Mouse (Mus musculus) CH12.LX (cell line): Measurements from ENCODE around the gene Ifi207. TPM values are rescaled to one million over a fixed set of nuclear protein-coding genes. Genes with fewer than 3 reads are reported as not detected.

Experiments used
- polyA plus RNA-seq: library from polyadenylated mRNA; unstranded; fragments of >175 nt; gene quantifications from 2 replicates; pipeline ENCODE4 v1.2.1, GENCODE M21; 2012; ENCODE audit warnings: low read depth; ENCODE audit not compliant: insufficient read length
- total RNA-seq, 2 experiments: library from RNA; depleted of rRNA; stranded (reverse); fragments of 300-350 nt in 1 of 2; fragments of >200 nt in 1 of 2; gene quantifications; 2 replicates each; pipeline ENCODE4 v1.2.3; 2012 to 2014

Gene Ifi207
- total and polyA plus RNA-seq, 3 experiments, result 2.1 to 11.9 (median 3.4) TPM

Other genes starting within 250 kb of the Ifi207 start
- not detected in 2 replicates for gene Ifi214, start 205.8 kb downstream of the Ifi207 start, total RNA-seq (2012; rRNA removed)
- 0.16 TPM in 1 of 2 replicates, not detected in the other for gene Ifi214, start 205.8 kb downstream of the Ifi207 start, total RNA-seq (2014; rRNA removed)
- 0.09 and 0.40 TPM in 2 replicates for gene Ifi214, start 205.8 kb downstream of the Ifi207 start, polyA plus RNA-seq
- gene Ifi213, start 142.5 kb downstream of the Ifi207 start, total RNA-seq (2012; rRNA removed), result 41.2 and 46.5 TPM in 2 replicates
- gene Ifi213, start 142.5 kb downstream of the Ifi207 start, total RNA-seq (2014; rRNA removed), result 70.8 and 78.0 TPM in 2 replicates
- gene Ifi213, start 142.5 kb downstream of the Ifi207 start, polyA plus RNA-seq, result 40.1 and 42.7 TPM in 2 replicates
- gene Ifi209, start 110.8 kb downstream of the Ifi207 start, total RNA-seq (2012; rRNA removed), result 0.72 and 0.76 TPM in 2 replicates
- 3.2 and 4.3 TPM in 2 replicates for gene Ifi209, start 110.8 kb downstream of the Ifi207 start, total RNA-seq (2014; rRNA removed)
- gene Ifi209, start 110.8 kb downstream of the Ifi207 start, polyA plus RNA-seq, result 4.9 and 6.2 TPM in 2 replicates
- gene Ifi208, start 68.1 kb downstream of the Ifi207 start, total RNA-seq (2012; rRNA removed), result 0.04 and 0.08 TPM in 2 replicates
- gene Ifi208, start 68.1 kb downstream of the Ifi207 start, total RNA-seq (2014; rRNA removed), result 0.13 and 0.14 TPM in 2 replicates
- 0.25 and 0.31 TPM in 2 replicates for gene Ifi208, start 68.1 kb downstream of the Ifi207 start, polyA plus RNA-seq
- 1.4 and 1.5 TPM in 2 replicates for gene Ifi204, start 25.2 kb upstream of the Ifi207 start, total RNA-seq (2012; rRNA removed)
- 0.94 and 1.6 TPM in 2 replicates for gene Ifi204, start 25.2 kb upstream of the Ifi207 start, total RNA-seq (2014; rRNA removed)
- 0.83 and 1.4 TPM in 2 replicates for gene Ifi204, start 25.2 kb upstream of the Ifi207 start, polyA plus RNA-seq
- 57.8 and 89.1 TPM in 2 replicates for gene Ifi211, start 171.3 kb upstream of the Ifi207 start, total RNA-seq (2012; rRNA removed)
- 114 and 130 TPM in 2 replicates for gene Ifi211, start 171.3 kb upstream of the Ifi207 start, total RNA-seq (2014; rRNA removed)
- 66.6 and 67.9 TPM in 2 replicates for gene Ifi211, start 171.3 kb upstream of the Ifi207 start, polyA plus RNA-seq
- gene Mndal, start 200.7 kb upstream of the Ifi207 start, total RNA-seq (2012; rRNA removed), result 56.8 and 57.9 TPM in 2 replicates
- 107 and 153 TPM in 2 replicates for gene Mndal, start 200.7 kb upstream of the Ifi207 start, total RNA-seq (2014; rRNA removed)
- gene Mndal, start 200.7 kb upstream of the Ifi207 start, polyA plus RNA-seq, result 175 and 183 TPM in 2 replicates
- gene Ifi203, start 200.9 kb upstream of the Ifi207 start, total RNA-seq (2012; rRNA removed), result 13.3 and 14.2 TPM in 2 replicates
- 27.5 and 35.8 TPM in 2 replicates for gene Ifi203, start 200.9 kb upstream of the Ifi207 start, total RNA-seq (2014; rRNA removed)
- gene Ifi203, start 200.9 kb upstream of the Ifi207 start, polyA plus RNA-seq, result 33.0 and 36.5 TPM in 2 replicates
- not detected in 2 replicates for gene Ifi202b, start 241.0 kb upstream of the Ifi207 start, total RNA-seq (2012; rRNA removed)
- not detected in 2 replicates for gene Ifi202b, start 241.0 kb upstream of the Ifi207 start, total RNA-seq (2014; rRNA removed)
- not detected in 2 replicates for gene Ifi202b, start 241.0 kb upstream of the Ifi207 start, polyA plus RNA-seq